Mouse (Mus musculus) neutrophil, adult 5-6 weeks (primary cell): ENCODE measurements at regions not wholly inside any gene's neighbourhood (a gene's known extent, or its start where the extent isn't known, plus 50 kb on each side); places are given as distances from the start of the nearest gene placed in this dataset.

Experiments used
- ATAC-seq: fragments of 151-379, 151-347 bp; 2 replicates; pipeline ENCODE4 v1.8.0; 2017; ENCODE audit warnings: mild to moderate bottlenecking, moderate TSS enrichment; ENCODE audit not compliant: insufficient number of reproducible peaks, poor library complexity, low FRiP score, severe bottlenecking; ENCODE audit errors: extremely low read depth

DNA sequence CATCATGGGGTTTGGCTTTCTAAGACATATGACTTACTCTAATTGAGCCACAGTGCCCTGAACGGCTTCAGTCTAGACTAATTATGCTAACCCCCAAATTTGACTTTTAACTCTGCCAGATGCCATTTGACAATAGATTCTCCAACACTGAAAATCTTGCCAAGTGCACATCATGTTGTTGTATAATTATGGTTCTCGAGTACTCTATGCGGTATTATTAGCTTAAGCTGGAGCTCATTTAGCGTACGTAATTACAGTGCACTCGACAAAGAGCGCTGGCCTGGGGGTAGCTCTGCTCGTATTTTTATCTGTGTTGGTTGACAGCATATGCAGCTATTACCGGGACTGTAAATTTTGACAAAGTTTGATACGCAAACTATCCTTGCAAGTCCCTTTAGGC is 70.4 kb upstream of the Zdhhc17 start:
- ATAC-seq, result no peak

DNA sequence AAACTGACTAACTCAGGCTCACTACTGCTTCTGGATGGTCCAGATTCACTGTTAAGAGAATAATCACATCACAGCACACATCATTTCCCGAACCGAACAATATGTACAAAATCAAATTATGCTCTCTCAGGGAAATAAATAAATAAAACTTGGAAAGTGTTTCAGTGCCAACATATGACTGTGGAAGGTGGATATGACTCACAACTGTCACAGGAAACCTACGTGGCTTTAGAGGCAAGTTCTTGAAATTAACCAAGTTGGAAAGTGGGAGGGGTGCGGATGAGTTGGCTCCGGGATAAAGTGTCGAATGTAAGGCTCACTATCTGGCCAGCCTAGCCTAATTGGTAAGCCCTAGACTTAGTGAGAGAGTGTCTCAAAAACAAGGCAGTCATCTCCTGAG is 69.1 kb upstream of the Zdhhc17 start:
- ATAC-seq, result no peak

DNA sequence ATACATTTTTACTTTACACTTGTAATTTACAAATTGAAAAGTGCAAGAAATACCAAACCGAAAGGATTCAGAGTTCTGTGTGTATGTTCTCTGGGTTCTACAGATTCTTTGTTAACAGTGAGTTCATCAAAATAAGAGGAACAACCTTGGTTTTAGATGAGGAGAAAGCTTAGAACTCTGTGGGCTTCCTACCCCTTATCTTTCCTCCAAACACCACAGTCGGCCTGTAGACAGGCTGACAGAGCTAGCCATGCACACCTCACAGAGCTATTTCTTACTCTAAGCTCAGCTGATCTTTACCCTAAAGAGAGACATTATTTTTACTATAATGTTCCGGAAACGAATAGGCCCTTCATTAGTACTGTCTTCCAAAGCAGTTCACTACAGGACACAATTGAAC is 67.7 kb upstream of the Zdhhc17 start:
- ATAC-seq, result no peak

DNA sequence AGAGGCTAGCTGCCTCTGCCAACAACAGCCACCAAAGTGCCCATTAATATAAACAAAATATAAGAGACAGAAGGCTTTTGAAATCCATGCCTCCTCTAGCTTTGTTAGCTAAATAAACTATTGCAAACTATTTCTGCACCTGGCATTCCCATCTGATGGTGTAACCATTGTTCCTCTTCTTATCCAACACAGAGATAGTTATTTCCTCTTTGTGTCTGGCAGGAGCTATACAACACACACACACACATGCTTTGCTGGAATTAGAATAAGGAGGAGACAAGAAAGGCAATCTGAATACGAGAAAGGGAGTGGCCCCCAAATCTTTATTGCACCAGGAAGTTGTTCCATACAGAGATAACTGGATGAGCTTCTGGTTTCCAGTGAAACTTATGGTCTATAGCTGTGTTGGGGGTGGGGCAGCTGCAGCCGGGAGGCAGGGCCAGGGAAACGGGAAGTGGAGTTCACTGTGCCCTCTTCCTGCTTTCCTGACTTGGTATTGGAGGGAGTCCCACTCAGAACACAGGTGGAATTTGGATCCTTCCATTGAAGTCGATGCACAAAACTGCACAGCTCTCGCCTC is 64.0 kb upstream of the Zdhhc17 start:
- no peak for ATAC-seq

DNA sequence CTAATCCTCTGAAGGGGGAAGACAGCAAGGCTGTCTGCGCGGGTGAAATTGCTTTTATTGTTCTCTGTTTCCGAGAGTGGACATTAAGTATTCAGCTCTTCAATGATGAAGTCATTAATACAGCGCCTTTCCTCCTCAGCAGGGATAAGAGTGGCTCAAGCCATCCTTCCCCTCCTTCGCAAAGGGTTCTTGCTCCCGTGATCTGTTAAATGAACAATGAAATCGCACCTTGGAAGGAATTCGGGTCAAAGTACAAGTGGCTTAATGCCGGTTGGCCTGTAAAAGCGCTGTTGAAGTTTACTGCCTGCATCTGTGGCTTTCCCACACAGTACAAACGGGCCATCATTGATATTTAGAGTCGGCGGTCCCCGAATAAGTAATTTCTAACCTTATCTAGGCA is 63.3 kb upstream of the Zdhhc17 start:
- ATAC-seq, result no peak

DNA sequence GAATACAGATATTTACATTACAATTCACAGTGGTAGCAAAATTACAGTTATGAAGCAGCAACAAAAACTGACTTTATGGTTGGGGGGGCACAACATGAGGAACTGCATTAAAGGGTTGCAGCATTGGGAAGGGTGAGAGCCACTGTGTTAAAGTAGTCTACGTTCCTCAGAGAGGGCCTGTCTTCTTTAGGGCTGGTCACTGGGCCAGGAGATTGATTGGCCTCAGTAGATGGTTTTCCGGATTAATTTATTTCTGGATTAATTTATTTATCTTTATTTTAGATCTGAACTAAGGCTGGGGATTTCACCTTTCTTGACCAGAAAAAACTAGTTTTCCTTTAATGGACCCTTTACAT is 62.6 kb upstream of the Zdhhc17 start:
- ATAC-seq, result no peak

DNA sequence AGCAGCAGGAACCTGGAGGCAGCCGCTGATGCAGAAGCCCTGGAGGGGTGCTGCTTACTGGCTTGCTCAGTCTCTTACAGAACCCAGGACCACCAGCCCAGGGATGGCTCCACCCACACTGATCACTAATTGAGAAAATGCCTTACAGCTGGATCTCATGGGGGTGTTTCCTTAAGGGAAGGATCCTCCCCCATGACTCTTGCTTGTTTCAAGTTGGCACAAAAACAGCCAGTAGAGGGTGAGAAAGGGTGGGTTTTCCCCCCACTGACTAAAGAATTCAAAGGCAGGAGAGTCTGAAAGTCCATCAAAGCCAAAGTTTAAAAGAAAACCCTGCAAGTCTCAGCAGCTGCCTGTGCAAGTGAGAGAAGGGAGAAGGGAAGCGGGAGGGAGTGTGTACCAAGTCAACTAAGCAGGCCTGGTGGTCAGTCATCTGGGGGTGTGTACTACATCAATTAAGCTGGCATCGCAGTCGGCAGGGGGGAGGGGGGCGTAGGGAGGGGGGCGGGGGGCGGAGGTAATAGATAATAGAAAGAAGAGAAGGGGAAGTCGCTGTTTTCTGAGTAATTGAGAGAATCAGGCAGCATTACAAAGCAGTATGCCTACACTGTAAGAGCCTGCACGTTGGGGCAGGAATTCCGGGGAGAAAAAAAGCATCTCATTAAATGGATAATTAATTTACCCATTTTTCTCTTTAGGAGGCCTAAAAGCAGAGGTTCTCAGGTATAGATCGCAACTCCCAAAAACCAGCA is 62.0 kb upstream of the Zdhhc17 start:
- ATAC-seq, result no peak

DNA sequence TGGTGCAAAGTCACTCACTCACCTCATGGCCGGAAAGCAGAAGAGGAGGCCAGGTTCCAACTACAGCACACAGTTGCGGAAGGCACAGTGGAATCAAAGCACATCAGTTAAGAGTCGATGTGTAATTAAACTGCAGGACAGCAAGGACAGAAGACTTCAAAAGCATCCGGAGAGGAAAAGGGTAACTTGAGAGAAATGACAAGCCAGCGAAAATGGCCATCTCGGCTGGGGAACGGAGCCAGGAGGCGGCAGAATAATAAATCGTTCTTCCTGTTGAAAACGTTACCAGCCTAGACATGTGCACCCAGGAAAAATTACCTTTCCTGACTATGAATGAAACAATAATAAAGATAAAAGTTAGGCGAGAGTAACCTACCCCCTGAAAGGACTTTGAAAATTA is 56.2 kb upstream of the Zdhhc17 start:
- ATAC-seq, result no peak

DNA sequence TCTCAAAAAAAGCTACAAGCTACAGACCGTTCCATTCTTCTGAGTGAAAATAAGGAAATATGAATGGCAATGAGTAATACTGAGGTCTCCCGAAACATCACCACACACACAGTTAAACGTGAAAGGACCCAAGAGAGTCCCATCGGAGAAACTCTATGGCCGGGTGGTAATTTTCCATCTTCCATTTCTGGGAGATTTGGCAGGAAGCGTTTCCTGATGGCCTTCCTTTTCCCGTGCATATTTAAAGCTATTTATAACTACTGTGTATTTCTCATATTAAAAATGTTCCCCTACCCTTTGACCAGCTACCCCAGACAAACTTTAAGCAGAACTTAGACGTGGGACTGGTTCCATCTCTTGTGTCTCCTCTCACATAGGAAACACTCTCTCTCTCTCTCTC is 50.7 kb upstream of the Zdhhc17 start:
- ATAC-seq, result no peak
